Mouse (Mus musculus): ENCODE data around the gene Gabbr1.

DNA sequence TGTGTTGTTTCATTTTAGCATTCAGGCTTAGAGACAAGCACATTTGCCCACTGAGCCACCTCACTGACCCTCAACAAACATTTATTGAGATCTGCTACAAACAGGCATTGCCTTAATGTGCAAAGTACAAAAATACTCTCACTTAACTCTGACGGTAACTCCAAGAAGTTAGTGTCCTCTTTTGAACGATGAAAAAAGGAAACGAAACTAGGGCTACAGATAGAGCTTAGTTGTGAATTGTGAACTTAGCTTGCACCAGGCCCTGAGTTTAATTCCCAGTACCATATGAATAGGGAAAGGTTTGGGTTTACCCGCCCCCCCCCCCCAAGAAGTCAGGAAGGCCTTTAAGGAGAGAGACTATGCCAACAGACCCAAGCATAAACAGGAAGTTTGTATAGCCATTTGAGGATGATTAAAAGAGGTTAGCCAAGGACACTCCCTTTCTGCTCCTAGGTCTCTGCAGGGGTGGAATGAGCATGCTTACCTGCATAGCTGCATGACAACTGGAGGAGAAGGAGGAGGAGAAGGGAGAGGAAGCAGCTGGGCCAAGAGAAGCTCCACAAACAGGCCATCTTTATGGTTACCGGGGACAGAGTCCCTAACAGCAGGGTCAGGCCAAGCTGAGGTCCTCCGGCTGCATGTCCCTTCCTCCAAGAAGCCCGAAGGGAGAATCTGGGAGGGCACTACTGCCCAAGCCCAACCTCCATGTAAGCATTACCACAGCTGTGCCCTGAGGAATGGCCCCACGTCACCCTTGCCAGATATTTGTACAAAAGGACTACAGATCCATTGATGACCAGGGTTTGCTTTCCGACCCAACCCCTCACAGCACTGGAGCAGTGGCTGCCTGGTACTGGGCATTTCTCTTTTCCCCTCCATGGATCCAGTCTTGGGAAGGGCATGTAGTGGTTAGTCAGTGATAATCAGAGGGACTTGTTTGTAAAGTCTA, 22.9 kb upstream of the Gabbr1 start, which contains the start of gene Mog:
- no peak for TF ChIP-seq CTCF (IDR thresholded peaks at IDR 0.05; ENCODE audit: control insufficient read depth, insufficient read depth, insufficient read length)
- TF ChIP-seq CEBPB (IDR thresholded peaks at IDR 0.05; ENCODE audit: low read depth) = no peak
- no peak for TF ChIP-seq MYOD1 (IDR thresholded peaks at IDR 0.05; ENCODE audit: control insufficient read depth, insufficient read length, low read depth)
- TF ChIP-seq USF1 (IDR thresholded peaks at IDR 0.05; ENCODE audit: low read depth) = no peak
- no peak for TF ChIP-seq MAX (IDR thresholded peaks at IDR 0.05)
- no peak for TF ChIP-seq MYOG (IDR thresholded peaks at IDR 0.05; ENCODE audit: control insufficient read depth, extremely low read depth, insufficient read length)
- TF ChIP-seq FOSL1 (IDR thresholded peaks at IDR 0.05; ENCODE audit: insufficient read depth, low read length, poor library complexity, severe bottlenecking) = no peak
